Mouse (Mus musculus) forelimb bud, embryonic 11.5 days (tissue): ENCODE results near the gene Cdk5rap3.

ENCODE experiments used
- DNase-seq: peaks from one replicate; pipeline ENCODE4 v3.0.0-alpha.2; 2012; ENCODE audit warnings: low read depth, low spot score

The Cdk5rap3 gene

DNA sequence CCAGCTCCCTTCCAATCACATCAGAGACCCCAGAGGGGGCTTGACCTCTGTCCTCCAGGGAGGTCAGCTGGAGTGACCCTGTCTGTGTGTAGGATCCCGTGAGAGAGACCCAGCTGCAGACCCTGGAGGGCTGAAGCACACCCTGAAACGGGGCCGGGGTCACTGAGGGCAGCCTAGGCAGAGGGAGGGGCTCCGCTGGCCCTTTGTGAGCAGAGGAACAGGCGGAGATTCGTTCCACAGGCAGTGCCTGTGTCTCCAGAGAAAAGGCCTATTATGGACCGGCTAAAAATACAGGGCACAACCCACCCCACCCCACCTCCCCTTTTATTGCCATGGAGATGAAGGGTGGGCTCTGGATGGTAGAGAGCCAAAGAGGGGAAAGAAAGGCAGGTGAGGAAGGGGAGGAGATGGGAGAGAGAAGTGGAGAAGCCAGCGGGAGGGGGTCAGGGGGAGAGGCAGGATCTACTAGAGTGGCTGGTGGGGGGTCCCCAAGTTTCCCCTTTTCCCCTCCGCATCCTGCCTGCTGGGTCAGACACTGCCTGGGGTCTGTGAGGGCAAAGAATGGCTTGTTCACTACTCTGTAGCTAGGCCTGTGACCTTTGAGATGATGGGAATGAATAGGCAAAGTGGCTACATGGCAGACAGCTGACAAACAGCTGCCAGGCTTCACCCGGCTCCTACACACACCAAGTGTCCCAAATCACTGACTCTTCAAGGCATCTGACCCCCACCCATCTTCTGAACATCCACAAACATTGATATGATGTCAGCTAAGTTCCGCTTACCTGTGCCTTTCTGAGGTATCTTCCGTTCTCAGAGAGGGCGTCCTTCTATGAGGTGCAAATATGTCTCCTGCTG is 16.6 kb downstream of the Cdk5rap3 start:
- DNase-seq = no peak

DNA sequence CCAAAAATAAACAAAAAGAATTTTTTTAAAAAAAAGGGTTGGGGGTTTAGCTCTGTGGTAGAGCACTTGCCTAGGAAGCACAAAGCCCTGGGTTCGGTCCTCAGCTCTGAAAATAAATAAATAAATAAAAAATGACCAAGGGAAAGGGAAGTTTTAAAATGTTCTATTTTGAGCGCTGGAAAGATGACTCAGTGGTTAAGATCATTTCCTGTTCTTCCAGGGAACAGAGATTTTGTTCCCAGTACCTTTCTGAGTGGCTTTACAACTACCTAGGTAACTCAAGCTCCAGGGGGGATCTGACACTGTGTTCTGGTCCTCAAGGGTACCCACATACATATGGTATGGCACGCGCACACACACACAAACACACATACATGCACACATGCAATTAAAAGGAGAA is 20.4 kb downstream of the Cdk5rap3 start:
- DNase-seq = no peak

DNA sequence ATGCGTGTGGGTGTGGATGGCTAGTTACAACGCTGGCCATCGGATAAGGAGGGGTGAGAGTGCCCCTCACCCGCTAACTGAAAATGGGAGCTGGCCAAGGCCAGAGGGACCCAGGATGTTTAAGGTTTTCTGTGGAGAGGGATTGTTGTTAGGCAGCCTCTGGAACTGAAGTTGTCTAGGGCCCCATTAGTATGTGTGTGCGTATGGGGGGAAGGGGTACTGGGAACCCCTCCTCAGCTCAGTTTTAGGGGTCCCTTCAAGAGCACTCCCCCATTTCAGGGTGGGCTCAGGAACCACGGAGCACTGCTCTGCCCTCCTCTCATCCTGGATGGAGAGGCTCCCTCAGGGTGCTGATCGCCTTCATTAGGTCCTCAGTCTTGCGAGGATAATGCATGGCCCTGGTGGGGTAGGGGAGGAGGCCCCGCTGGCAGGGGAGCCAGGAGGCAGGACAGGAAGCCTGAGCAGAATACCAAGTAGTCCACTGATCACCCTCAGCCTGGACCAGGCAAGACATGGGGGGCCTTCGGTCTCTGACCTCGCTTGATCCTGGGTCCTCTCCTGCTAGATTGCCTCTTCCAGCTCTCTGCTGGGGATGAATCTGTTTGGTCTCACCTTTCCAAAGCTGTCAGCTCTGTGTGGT is 23.0 kb downstream of the Cdk5rap3 start:
- no peak for DNase-seq

DNA sequence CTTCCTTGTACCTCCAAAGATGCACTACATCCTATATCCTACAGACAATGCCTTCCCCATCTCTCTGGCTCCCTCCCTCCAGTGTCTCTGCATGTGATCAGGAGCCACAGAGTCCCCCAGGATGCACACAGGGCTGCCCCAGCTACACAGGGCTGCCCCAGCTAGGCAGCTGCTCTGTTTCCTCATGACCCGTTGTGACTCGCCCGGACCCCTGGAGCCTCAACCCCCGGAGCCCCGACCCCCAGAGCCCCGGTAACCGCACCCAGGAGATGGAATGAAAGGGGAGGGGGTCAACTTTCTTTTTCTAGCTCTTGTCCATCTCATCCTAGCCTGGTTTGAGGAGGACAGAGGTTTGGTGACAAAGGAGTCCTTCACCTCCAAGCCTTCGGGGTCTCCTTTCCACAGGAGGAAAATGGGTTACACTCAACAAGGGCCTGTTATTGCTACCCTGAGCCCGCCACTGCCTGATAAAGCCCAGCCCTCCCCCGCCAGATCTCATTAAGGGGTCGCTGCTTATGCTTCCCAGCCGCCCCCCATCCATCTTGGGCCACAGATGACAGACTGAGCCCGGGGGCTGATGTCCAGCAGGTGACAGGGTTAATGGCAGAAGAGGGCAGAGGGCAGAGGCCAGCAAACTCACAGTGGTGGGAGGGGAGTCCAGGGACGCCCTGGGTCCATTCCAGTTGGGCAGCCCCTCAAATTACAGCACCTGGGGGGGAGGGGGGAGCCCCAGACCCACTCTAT is 24.3 kb downstream of the Cdk5rap3 start:
- DNase-seq = no peak

DNA sequence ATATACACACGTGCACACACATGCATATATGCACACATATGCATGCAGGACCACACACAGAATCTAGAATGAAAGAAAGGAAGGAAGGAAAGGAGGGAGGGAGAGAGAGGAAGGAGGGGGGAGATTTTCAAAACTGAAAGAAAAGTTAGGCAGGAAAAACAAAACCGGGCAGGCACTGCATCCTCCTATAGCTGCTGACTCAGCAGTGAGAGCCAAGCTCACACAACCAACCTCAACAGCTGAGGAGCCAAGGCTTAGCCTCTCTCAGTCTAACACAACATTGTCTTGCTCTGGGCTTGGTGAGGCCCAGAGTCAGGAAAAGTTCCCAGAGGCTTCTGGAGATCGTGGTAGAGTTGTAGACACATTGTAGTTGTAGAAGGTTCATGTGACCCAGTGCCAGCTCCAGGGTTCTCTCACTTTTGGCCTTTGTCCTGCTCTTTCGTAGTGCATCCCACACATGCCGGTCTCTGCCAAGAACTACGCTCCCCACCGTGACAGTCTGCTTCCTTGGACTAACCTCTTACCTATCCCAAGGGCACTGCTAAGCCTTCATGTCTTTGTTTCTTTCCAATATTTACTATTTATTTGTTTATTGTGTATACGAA is 29.3 kb downstream of the Cdk5rap3 start:
- DNase-seq = no peak

DNA sequence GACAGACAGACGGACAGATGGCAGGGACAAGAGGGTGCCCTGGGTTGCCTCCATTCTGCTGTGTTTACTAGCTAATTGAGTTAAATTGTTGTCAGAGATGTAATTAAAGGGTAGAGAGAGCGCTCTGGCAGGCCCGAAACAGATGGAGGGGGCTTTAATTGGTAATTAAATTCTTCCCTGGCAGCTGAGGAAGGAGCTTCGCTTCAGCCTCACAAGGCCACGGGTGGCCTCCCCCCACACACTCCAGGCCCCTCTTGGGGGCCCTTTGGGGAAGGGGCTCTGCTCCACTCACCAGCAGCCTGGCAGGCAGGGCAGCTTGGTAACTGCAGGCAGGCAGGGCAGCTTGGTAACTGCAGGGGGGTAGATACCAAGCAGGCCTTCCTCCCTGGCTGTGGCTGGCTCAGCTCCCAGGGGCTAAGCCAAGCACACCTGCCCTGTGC is 30.4 kb downstream of the Cdk5rap3 start:
- no peak for DNase-seq

DNA sequence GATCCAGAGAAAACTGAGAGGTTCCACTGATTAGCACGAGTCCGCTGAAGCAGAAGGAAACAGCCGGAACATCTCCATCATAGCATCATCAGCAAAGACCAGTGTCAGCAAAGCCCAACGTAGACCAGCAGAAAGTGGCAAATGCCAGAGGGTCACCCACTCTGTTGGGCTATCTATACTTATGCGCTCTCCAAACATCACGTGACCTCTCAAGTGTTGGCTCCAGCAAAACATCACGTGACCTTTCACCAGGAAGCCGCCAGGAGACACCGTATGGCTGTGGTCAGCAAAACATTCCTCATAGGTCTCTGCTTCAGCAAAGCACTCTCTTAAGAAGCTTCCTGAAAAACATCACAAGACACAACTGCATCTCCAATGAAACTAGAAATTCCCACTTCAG is 36.0 kb downstream of the Cdk5rap3 start:
- no peak for DNase-seq

DNA sequence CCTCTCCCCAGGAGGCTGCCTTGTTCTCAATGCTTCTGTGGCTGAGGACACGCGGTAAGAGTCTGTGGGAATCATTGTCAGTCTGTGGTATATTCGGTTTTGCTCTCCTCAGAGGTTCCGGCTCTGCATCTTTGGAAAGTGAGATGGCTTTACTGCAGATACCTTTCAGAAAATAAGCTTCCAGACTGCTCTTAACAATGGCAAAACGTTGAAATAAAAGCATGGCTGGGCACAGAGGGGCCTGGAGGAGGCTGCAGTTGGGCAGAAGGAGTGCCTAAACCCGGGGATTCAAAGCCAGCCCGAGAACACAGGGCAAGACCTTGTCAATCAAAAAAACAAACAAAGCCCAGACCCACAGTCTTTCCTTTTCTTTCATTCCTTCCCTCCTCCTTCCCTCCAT is 36.9 kb downstream of the Cdk5rap3 start:
- no peak for DNase-seq

DNA sequence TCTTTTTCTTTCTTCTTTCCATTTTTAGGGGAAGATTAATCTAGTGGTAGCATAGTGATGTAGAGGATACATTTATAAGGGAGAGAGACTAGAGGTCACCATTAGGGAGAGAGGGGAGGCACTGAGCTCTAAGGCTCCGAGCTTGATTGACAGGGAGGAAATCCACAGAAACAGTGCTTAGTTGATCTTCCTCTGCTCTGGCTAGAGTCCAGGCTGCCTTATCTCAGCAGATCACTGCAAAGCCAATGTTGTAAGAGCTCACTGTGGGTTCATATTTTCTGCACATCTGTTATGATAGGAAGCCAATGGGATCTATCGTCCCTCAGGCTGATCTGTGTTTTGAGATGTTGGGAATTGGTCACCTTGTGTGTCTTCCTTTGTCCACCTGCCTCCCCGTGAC is 37.6 kb downstream of the Cdk5rap3 start:
- DNase-seq = no peak

DNA sequence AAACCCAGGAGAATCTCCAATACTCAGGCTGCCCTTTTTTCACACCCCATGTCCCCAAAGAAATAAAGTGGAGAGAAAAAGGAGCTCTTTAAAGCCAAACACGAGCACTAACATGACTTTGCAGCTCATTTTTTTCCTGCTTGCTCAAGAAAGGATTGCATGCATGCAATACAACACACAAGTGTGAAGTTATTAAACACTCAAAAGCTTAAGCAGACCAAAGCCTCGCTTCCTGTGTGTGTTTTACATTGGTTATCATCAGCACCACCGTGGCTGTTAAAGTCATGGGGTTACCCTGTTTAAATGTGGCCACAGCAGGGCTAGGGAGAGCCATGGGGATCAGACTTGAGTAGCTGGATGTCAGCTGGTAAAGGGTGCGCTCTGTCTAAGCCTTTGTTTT is 39.2 kb downstream of the Cdk5rap3 start:
- DNase-seq = no peak

DNA sequence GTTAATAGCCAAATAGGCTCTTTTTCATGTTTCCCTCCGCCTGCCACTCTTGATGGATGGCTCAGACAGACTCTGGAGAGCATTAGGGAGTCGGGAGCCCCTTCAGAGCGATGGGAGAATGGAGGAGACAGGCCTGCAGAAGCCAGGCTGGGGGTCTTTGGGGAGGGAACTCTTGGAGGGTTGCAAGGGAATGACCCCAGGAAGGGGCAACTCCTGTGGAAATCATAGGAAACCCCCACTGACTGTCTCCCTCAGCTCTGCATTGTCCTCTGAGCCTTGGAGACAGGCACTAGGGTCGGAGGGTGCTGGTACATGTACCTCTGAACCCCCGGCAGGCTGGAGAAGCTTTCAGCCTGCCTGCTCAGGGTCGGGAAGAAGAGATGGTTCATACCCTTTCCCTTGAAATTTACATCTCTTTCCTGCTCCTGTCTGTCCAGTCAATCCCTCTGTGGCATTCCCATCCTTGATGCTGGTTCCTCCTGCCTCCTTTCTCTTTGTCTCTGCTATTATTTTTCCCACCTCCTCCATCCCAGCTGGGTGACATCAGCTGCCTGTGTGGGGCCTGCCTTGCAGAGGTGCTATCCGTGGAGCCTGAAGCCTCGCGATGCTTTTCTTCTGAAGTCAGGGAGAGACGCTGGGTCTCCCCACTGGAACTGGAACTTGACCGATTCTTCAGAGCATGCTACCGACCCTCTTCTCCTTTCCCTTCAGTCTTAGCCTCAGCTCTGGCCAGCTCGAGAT is 39.8 kb downstream of the Cdk5rap3 start:
- DNase-seq = no peak

DNA sequence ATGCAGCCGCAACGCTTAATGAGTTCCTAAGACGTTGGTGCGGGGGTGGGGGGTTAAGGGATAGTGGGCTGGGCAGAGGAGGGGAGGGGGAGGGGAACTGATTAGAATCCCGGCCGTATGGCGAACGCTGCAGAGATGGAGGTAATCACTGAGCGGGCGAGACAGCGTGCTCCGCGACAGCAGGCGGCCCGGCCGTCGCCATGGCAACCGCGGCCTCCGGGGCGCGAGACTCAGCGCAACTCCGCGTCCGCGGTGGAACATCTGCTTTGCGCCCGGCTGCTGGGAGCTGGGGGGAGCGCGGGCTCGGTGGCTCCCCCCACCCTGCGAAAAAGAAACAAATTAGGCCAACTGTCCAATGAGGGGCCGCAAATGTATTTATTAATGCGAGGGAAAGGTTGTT is 40.6 kb downstream of the Cdk5rap3 start:
- peak; percentile 82 for DNase-seq

DNA sequence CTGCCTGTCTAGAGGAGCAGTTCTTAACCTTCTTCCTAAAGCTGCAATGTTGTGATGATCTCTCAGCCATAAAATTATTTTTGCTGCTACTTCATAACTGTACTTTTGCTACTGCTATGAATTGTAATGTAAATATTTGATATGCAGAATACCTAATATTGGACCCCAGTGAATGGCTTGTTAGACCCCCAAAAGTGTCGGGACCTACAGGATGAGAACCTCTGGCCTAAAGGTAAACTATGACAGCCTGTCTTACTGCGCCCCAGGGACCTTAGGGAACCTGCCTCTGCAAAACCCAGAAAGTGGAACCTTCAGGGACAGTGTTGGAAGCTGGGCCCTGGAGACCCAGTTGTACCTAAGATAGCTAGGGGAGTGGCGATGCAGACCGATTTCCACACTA is 41.0 kb downstream of the Cdk5rap3 start:
- no peak for DNase-seq

DNA sequence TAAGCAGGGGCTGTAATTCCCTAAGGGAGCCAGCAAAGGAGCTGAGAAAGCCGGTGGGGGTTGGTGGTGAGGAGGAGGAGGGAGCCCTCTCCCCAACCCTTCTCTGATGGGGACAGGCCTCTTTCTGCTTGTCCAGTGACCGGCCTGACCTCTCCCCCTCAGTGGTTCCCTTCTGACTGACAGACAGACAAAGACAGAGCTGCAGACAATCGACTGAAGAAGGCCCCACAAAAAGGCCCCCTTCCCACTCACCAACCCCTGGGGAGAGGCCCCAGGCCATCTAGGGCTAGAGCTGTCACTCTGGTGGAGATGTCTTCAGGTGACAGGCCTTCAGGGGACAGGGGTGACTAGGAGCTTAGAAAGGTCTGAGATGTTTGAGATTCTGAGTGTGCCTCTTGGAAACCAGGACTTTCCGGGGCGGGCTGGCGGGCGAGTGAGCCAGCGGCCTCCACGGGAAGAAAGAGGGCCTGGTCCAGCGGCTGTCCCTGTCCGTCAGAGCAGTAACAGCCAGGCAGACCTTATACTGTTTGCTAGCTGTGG is 42.6 kb downstream of the Cdk5rap3 start:
- DNase-seq = no peak

DNA sequence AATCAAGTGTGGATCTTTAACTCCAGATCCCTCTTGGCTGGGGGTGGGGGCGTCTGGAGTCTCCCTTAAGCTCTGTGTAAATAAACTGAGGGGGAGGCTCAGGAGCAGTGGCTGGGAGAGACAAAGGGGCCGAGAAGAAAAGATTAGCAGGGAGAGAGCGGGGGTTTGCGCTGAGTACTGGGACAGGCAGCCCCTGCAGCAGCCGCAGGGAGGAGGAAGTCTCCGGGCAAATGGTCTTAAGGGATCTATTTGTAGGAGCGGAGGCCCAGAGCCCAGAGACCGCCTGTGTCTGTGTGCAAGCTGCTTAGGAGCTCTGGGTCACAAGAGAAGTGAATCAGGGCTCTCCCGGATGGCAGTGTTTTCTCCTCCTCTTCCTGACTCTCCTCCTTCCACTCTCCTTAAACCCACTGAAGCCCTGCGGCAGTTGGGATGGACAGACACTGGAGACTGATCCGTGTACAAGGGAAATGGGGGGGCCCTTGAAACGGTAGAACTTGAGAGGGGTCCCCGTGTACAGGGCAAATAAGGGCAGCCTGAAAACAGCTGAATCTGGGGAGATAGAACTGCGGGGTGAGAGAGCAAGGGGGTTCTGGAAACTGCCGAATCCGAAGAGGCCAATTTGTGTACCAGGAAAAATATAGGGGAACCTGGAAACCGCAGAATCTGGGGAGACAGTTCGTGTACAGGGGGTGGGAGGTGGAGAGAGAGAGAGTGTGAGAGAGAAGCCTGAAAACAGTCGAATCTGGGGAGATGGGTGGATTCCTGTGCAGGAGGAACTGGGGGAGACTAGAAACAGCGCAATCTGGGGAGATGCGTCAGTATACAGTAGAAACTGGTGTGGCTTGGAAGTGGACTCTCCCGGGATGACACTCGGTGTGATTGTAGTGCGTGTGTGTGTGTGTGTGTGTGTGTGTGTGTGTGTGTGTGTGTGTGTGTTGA is 43.6 kb downstream of the Cdk5rap3 start:
- no peak for DNase-seq

DNA sequence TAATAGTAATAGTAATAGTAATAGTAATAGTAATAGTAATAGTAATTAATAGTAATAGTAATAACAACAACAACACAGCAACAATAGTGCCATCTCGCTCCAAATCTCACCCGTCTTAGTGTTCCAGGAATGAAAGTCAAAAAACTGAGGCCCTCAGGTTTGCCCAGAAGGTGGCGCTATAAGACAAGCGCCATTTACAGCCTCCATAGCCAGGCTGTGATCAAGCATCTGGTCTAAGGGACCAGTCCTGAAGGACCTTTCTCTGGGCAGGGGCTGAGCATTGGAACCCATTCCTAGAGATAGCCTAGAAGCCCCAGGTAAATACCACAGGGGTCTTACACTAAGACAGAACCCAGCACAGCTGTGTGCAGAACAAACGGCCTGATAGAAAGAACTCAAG is 49.1 kb downstream of the Cdk5rap3 start:
- peak; percentile 86 for DNase-seq

DNA sequence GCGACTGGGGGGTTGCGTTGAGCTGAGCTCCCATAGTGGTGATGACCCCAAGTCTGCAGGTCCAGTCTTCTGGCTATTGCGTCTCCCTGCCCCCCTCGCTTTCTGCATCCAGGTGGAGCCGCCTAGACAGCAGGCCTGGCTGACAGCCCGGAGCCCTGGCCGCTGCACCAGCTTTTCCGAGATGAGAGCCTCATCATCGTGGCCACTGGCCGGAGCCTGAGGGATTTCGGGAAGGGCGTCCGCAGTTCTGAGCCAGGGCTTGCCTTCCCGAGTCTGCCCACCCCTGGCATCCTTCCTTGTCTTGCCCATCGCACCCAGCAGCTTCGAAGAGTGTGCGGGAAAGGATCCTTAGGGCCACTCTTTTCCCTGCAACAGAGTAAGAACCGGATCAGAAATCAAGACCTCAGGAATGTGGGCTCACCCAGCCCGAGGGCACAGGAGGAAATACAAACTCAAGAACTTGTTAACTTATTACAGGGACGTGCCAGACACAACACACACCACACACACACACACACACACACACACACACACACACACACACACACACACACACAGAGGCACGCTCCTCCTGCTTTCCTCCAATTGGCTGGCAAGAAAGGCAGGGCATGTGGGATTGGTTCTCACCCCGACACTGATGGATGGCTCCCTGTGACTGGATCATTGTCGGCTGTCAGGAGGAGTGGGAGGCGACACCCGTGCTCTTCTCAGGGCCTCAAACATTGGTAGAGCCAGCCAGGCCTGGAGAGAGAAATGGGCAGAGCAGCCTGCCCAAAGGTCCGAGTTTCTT is 52.9 kb downstream of the Cdk5rap3 start:
- DNase-seq = no peak

DNA sequence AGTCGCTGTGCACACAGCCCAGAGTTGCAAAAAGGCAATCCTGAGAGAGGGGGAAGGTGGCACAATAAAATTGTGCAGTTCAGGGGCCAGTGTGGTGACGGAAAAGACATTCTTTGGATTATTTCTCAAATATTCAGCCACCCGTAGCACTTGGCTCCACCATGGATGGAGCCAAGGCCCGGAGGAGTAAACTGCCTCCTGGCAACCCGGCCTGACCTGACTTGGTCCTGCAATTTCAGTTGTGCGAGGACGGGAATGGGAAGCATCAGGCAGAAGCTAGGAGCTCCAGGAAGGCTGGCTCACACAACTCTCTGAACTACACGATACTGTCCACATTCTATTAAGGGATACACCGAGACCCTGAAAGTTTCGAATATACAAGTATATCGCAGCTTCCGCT is 53.8 kb downstream of the Cdk5rap3 start:
- no peak for DNase-seq

DNA sequence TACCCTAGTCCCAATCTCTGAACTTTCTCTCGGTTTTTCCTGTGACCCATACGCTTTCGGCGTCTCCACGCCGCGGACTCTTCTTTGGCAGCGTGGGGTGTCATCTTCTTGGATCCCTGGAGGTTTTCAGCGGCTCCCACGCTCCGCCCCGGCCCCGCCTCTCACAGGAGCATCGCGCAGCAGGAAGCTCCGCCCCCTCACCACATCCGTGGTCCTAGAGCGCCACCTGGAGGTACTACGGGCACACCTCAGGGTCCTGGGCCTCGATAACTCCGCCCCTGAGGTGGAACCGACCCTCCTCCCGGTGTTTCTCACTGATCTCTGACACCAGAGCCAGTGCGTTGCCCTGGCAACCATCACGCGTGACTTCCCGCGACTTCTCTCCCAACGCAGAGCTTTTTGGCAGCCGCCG is 54.4 kb downstream of the Cdk5rap3 start:
- peak; percentile 96 for DNase-seq
